Mouse (Mus musculus) heart, embryonic 15.5 days (tissue): ENCODE data around the gene Trpv4. TPM values are rescaled to one million over a fixed set of nuclear protein-coding genes. Genes with fewer than 3 reads are reported as not detected.

Experiments
- ATAC-seq: fragments of 200-750 bp; cut with Nextera tagmentation; replicated peaks from 2 replicates; pipeline ENCODE4 v1.8.0; 2017; ENCODE audit warnings: low read depth, moderate TSS enrichment; ENCODE audit not compliant: insufficient number of reproducible peaks, insufficient read depth, low FRiP score
- H3K27ac ChIP-seq: fragments of 300-500 bp; sonication (generic); 2 replicates; pipeline ENCODE4 v1.5.1; 2015; ENCODE audit warnings: mild to moderate bottlenecking, inconsistent platforms
- H3K27me3 ChIP-seq: fragments of 300-500 bp; sonication (generic); 2 replicates; pipeline ENCODE4 v1.6.1; 2015; ENCODE audit warnings: inconsistent platforms
- H3K36me3 ChIP-seq: fragments of 300-500 bp; sonication (generic); 2 replicates; pipeline ENCODE4 v1.6.1; 2015; ENCODE audit warnings: mild to moderate bottlenecking, inconsistent platforms
- H3K4me1 ChIP-seq: fragments of 300-500 bp; sonication (generic); replicated peaks from 2 replicates; pipeline ENCODE4 v1.6.1; 2015; ENCODE audit warnings: inconsistent platforms
- H3K4me2 ChIP-seq: fragments of 300-500 bp; sonication (generic); 2 replicates; pipeline ENCODE4 v1.6.1; 2015; ENCODE audit warnings: inconsistent platforms, mild to moderate bottlenecking, moderate library complexity
- H3K4me3 ChIP-seq: fragments of 300-500 bp; sonication (generic); 2 replicates; pipeline ENCODE4 v1.5.1; 2015; ENCODE audit warnings: mild to moderate bottlenecking, inconsistent platforms
- H3K9ac ChIP-seq: fragments of 300-500 bp; sonication (generic); 2 replicates; pipeline ENCODE4 v1.6.1; 2015; ENCODE audit warnings: mild to moderate bottlenecking, inconsistent platforms
- H3K9me3 ChIP-seq: fragments of 300-500 bp; sonication (generic); replicated peaks from 2 replicates; pipeline ENCODE4 v1.6.1; 2016; ENCODE audit warnings: inconsistent platforms
- WGBS: fragments of 180-500 bp; shearing (Covaris S2); methylation state at CpG from one replicate; pipeline ENCODE4 v1.1.7; 2015; ENCODE audit warnings: mixed read lengths; 5-methylcytosine and 5-hydroxymethylcytosine counted together
- polyA plus RNA-seq: library from polyadenylated mRNA; unstranded; fragments of >200 nt; fragmentation: Nextera tagmentation; extraction: Ambion mirVana; gene quantifications from 2 replicates; pipeline ENCODE4 v1.2.1, GENCODE M21; 2015

Trpv4 gene
- polyA plus RNA-seq, 1 experiment from 2014 or later, result 1.00 TPM

DNA sequence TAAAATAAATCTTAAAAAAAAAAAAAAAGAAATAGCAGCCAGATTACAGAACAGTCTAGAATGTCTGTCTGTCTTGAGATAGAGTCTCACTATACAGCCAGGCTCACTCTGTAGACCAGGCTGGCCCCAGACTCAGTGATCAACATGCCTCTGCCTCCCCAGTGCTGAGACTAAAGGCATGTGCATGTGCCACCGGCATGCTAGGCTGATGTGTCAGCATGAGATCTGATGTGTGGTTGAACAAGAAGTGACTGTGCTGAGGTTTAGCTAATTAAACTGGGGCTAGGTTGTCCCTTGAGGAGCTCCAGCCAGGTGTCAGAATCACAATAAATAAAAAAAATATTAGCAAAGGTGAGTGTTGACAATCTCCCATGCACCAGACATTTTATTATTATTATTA is 8.4 kb upstream of the Trpv4 start:
- no peaks in the 10 kb centered on the region for H3K9me3 ChIP-seq
- WGBS, result 70% methylated on average over 1 of the region's 1 CpGs
- H3K27ac ChIP-seq, result no peak overlapping the region
- no peak for ATAC-seq
- H3K9ac ChIP-seq, result no peak overlapping the region
- peaks cover 14% of the 10 kb centered on the region for H3K4me1 ChIP-seq
- peak overlapping the region; percentile 67; the same call in 1 of the 2 replicates for H3K4me2 ChIP-seq
- no peaks in the 10 kb centered on the region for H3K36me3 ChIP-seq
- H3K27me3 ChIP-seq, result no peaks in the 10 kb centered on the region
- no peak overlapping the region for H3K4me3 ChIP-seq

GRCm38 (mm10) chr5:114664750-114665149 is 6.5 kb upstream of the Trpv4 start:
- peaks cover 14% of the 10 kb centered on the region for H3K4me1 ChIP-seq
- H3K4me3 ChIP-seq, result no peak overlapping the region
- H3K9ac ChIP-seq, result no peak overlapping the region
- H3K4me2 ChIP-seq, result no peak overlapping the region
- WGBS, result 81% methylated on average over 7 of the region's 7 CpGs
- no peaks in the 10 kb centered on the region for H3K36me3 ChIP-seq
- H3K9me3 ChIP-seq, result no peaks in the 10 kb centered on the region
- H3K27ac ChIP-seq, result no peak overlapping the region
- peaks cover 11% of the 10 kb centered on the region for H3K27me3 ChIP-seq
- no peak for ATAC-seq

DNA sequence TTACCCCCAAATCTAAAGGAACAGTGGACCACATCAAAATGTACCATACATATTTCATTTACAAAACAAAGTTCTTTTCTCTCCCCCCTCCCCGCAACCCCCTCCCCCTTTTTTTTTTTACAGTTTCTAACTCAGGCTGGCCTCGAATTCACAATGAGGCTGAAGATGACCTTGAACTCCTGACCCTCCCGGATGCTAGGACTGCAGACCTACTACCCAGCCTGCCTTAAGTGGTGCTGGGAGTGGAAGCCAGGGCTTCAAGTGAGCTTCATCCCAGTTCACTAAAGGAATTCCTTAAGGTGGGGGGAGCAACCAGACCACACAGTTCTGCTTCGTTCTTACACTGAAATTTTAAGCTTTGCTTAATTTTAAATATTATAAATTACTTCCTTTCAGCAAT is 5.9 kb upstream of the Trpv4 start:
- 49% methylated on average over 4 of the region's 4 CpGs for WGBS
- no peak for ATAC-seq
- H3K27me3 ChIP-seq, result peaks cover 17% of the 10 kb centered on the region

GRCm38 (mm10) chr5:114661029-114661428 is 2.8 kb upstream of the Trpv4 start:
- WGBS, result 57% methylated on average over 6 of the region's 6 CpGs
- no peaks in the 10 kb centered on the region for H3K36me3 ChIP-seq
- H3K9ac ChIP-seq, result no peak overlapping the region
- peaks cover 22% of the 10 kb centered on the region for H3K4me1 ChIP-seq
- H3K27me3 ChIP-seq, result peaks cover 48% of the 10 kb centered on the region
- H3K4me3 ChIP-seq, result no peak overlapping the region
- ATAC-seq, result no peak
- H3K9me3 ChIP-seq, result no peaks in the 10 kb centered on the region
- H3K4me2 ChIP-seq, result no peak overlapping the region
- H3K27ac ChIP-seq, result no peak overlapping the region

More for the DNA sequence above, 5.9 kb upstream of the Trpv4 start:
- H3K36me3 ChIP-seq, result no peaks in the 10 kb centered on the region
- H3K4me1 ChIP-seq, result peaks cover 14% of the 10 kb centered on the region
- H3K4me3 ChIP-seq, result no peak overlapping the region
- H3K9me3 ChIP-seq, result no peaks in the 10 kb centered on the region
- H3K27ac ChIP-seq, result no peak overlapping the region
- H3K4me2 ChIP-seq, result no peak overlapping the region
- H3K9ac ChIP-seq, result no peak overlapping the region

- no peaks in the 10 kb centered on the region for H3K36me3 ChIP-seq
- H3K4me3 ChIP-seq, result peak overlapping the region; percentile 55
- peak overlapping the region; percentile 93 for H3K4me2 ChIP-seq
- peaks cover 18% of the 10 kb centered on the region for H3K4me1 ChIP-seq
- WGBS, result 20% methylated on average over 10 of the region's 10 CpGs
- peak overlapping the region; percentile 59 for H3K9ac ChIP-seq
- H3K27ac ChIP-seq, result no peak overlapping the region
- no peak for ATAC-seq
- peaks cover 70% of the 10 kb centered on the region for H3K27me3 ChIP-seq
- no peaks in the 10 kb centered on the region for H3K9me3 ChIP-seq
These were observed 795 bp downstream of the Trpv4 start for GRCm38 (mm10) chr5:114657426-114657825.

DNA sequence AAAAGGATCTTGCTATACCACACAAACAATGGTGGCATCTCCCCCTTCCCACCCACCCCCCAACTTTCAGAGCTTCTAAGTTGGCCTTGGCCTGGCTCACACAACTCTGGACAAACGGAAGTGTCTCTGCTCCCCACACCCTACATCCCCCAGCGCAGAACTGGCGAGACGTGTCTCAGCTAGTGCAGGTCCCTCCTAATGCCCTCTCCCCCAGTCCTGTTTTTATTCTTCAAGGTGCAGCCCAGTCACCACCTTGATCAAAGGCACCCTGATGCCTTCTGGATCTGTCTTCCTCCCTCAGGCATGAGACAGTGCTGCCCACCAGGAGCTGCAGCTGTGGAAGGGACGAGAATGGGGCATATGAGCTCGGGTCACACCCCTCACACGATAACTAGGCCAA is 1.9 kb downstream of the Trpv4 start:
- Histone ChIP-seq H3K36me3 (no peaks in the 10 kb centered on the region), H3K9ac (no peak overlapping the region), H3K9me3 (no peaks in the 10 kb centered on the region), H3K4me3 (no peak overlapping the region), H3K4me1 (peaks cover 20% of the 10 kb centered on the region), H3K27ac (no peak overlapping the region), H3K4me2 (no peak overlapping the region), H3K27me3 (peaks cover 74% of the 10 kb centered on the region)
- 79% methylated on average over 7 of the region's 7 CpGs for WGBS
- ATAC-seq, result no peak

GRCm38 (mm10) chr5:114655721-114656120 is 2.5 kb downstream of the Trpv4 start:
- no peaks in the 10 kb centered on the region for H3K9me3 ChIP-seq
- no peaks in the 10 kb centered on the region for H3K36me3 ChIP-seq
- H3K9ac ChIP-seq, result no peak overlapping the region
- H3K4me2 ChIP-seq, result no peak overlapping the region
- no peak overlapping the region for H3K4me3 ChIP-seq
- WGBS, result 84% methylated on average over 5 of the region's 5 CpGs
- H3K27me3 ChIP-seq, result peaks cover 72% of the 10 kb centered on the region
- H3K4me1 ChIP-seq, result peaks cover 25% of the 10 kb centered on the region
- H3K27ac ChIP-seq, result no peak overlapping the region
- ATAC-seq, result no peak

GRCm38 (mm10) chr5:114653656-114654437 is 4.4 kb downstream of the Trpv4 start:
- Histone ChIP-seq H3K27me3 (peaks cover 68% of the 10 kb centered on the region), H3K4me2 (no peak overlapping the region), H3K36me3 (no peaks in the 10 kb centered on the region), H3K4me3 (no peak overlapping the region), H3K4me1 (peaks cover 28% of the 10 kb centered on the region), H3K9ac (no peak overlapping the region), H3K9me3 (no peaks in the 10 kb centered on the region), H3K27ac (no peak overlapping the region)
- WGBS, result 57% methylated on average over 15 of the region's 15 CpGs
- no peak for ATAC-seq

DNA sequence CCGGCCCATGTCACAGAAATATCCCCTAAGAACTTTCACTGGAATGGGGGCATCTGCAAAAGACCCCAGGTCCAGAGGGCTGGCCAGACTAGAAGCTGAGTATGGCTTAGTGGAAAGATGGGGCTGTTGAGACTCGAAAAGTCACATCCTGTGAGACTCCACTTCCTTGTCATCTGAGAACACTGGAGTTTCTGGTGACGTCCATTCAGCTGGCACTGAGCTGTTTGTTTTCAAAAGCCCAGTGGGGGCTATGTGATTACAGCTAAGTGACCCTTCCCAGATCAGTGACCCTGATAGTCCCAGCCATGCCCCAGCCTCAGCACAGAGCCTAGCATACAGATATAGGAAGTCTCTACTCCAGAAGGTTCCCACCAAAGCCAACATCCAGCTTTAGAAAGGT is 6.8 kb downstream of the Trpv4 start:
- Histone ChIP-seq H3K27me3 (peaks cover 53% of the 10 kb centered on the region), H3K9me3 (no peaks in the 10 kb centered on the region), H3K4me1 (peaks cover 23% of the 10 kb centered on the region), H3K4me2 (no peak overlapping the region), H3K9ac (no peak overlapping the region), H3K36me3 (no peaks in the 10 kb centered on the region), H3K4me3 (no peak overlapping the region), H3K27ac (no peak overlapping the region)
- no peak for ATAC-seq
- WGBS, result 25% methylated on average over 3 of the region's 3 CpGs

GRCm38 (mm10) chr5:114651002-114651401 is 7.2 kb downstream of the Trpv4 start:
- no peak for ATAC-seq
- H3K9me3 ChIP-seq, result no peaks in the 10 kb centered on the region
- H3K4me3 ChIP-seq, result no peak overlapping the region
- H3K9ac ChIP-seq, result no peak overlapping the region
- no peaks in the 10 kb centered on the region for H3K36me3 ChIP-seq
- 37% methylated on average over 14 of the region's 14 CpGs for WGBS
- peaks cover 54% of the 10 kb centered on the region for H3K27me3 ChIP-seq
- no peak overlapping the region for H3K27ac ChIP-seq
- no peak overlapping the region for H3K4me2 ChIP-seq
- H3K4me1 ChIP-seq, result peaks cover 23% of the 10 kb centered on the region

GRCm38 (mm10) chr5:114648728-114649311 is 9.4 kb downstream of the Trpv4 start:
- ATAC-seq, result no peak
- H3K4me2 ChIP-seq, result no peak overlapping the region
- H3K9me3 ChIP-seq, result no peaks in the 10 kb centered on the region
- no peak overlapping the region for H3K4me3 ChIP-seq
- no peak overlapping the region for H3K27ac ChIP-seq
- peaks cover 46% of the 10 kb centered on the region for H3K27me3 ChIP-seq
- H3K9ac ChIP-seq, result no peak overlapping the region
- WGBS, result 77% methylated on average over 11 of the region's 11 CpGs
- H3K4me1 ChIP-seq, result peaks cover 21% of the 10 kb centered on the region
- H3K36me3 ChIP-seq, result no peaks in the 10 kb centered on the region
